Mouse (Mus musculus): Measurements from ENCODE around the gene Gstm2. TPM values are rescaled to one million over a fixed set of nuclear protein-coding genes. Genes with fewer than 3 reads are reported as not detected.
"Not testable (repeated sequence)": the region's sequence is repeated elsewhere in the genome, so short reads cannot be mapped to it uniquely, and the experiment has no call there.

Gstm2 gene
- total RNA-seq, 2 experiments from 2014 or later: 2.2 to 6.8 TPM

GRCm38 (mm10) chr3:107998591-107998990, 12.3 kb upstream of the Gstm2 start:
- no peak for ATAC-seq (replicated peaks; ENCODE audit: poor library complexity)

GRCm38 (mm10) chr3:107996576-107996975, 10.3 kb upstream of the Gstm2 start:
- no peak for ATAC-seq (replicated peaks; ENCODE audit: poor library complexity)

- ATAC-seq (replicated peaks; ENCODE audit: poor library complexity): not testable (repeated sequence)
Observed at GRCm38 (mm10) chr3:107995974-107996373, 9.7 kb upstream of the Gstm2 start.

GRCm38 (mm10) chr3:107985141-107985540, 1.1 kb downstream of the Gstm2 start:
- not testable (repeated sequence) for ATAC-seq (replicated peaks; ENCODE audit: poor library complexity)

GRCm38 (mm10) chr3:107984471-107984870, 1.8 kb downstream of the Gstm2 start:
- ATAC-seq (replicated peaks; ENCODE audit: poor library complexity): no peak

GRCm38 (mm10) chr3:107983771-107984170, 2.5 kb downstream of the Gstm2 start:
- ATAC-seq (replicated peaks; ENCODE audit: poor library complexity): no peak

- no peak for ATAC-seq (replicated peaks; ENCODE audit: poor library complexity)
Observed at GRCm38 (mm10) chr3:107982726-107983125, 3.5 kb downstream of the Gstm2 start.

GRCm38 (mm10) chr3:107981261-107981660, 5.0 kb downstream of the Gstm2 start:
- ATAC-seq (replicated peaks; ENCODE audit: poor library complexity): peak; percentile 55

- ATAC-seq (replicated peaks; ENCODE audit: poor library complexity): no peak
Observed at GRCm38 (mm10) chr3:107977691-107978090, 8.6 kb downstream of the Gstm2 start.

- ATAC-seq (replicated peaks; ENCODE audit: poor library complexity): no peak
Observed at GRCm38 (mm10) chr3:107974237-107974636, 12.0 kb downstream of the Gstm2 start.

- ATAC-seq (replicated peaks; ENCODE audit: poor library complexity): no peak
Observed at GRCm38 (mm10) chr3:107972070-107972469, 14.2 kb downstream of the Gstm2 start.

GRCm38 (mm10) chr3:107971101-107971500, 15.2 kb downstream of the Gstm2 start:
- not testable (repeated sequence) for ATAC-seq (replicated peaks; ENCODE audit: poor library complexity)

GRCm38 (mm10) chr3:107968724-107969395, 17.4 kb downstream of the Gstm2 start, which contains the start of gene Gstm3:
TSS of gene Gstm3 (minus strand) at chr3:107969283.
- ATAC-seq (replicated peaks; ENCODE audit: poor library complexity): no peak

- no peak for ATAC-seq (replicated peaks; ENCODE audit: poor library complexity)
Observed at GRCm38 (mm10) chr3:107966631-107967030, 19.6 kb downstream of the Gstm2 start.

- no peak for ATAC-seq (replicated peaks; ENCODE audit: poor library complexity)
Observed at GRCm38 (mm10) chr3:107965592-107965991, 20.7 kb downstream of the Gstm2 start.

GRCm38 (mm10) chr3:107964656-107965308, 21.5 kb downstream of the Gstm2 start:
- peak; percentile 73 for ATAC-seq (replicated peaks; ENCODE audit: poor library complexity)

- ATAC-seq (replicated peaks; ENCODE audit: poor library complexity): peak; percentile 53
Observed at GRCm38 (mm10) chr3:107964026-107964425, 22.2 kb downstream of the Gstm2 start.

- not testable (repeated sequence) for ATAC-seq (replicated peaks; ENCODE audit: poor library complexity)
Observed at GRCm38 (mm10) chr3:107955260-107955659, 31.0 kb downstream of the Gstm2 start.

GRCm38 (mm10) chr3:107953906-107954305, 32.3 kb downstream of the Gstm2 start:
- no peak for ATAC-seq (replicated peaks; ENCODE audit: poor library complexity)

GRCm38 (mm10) chr3:107953328-107953755, 32.9 kb downstream of the Gstm2 start:
- peak; percentile 94 for ATAC-seq (replicated peaks; ENCODE audit: poor library complexity)

GRCm38 (mm10) chr3:107950531-107950930, 35.7 kb downstream of the Gstm2 start:
- no peak for ATAC-seq (replicated peaks; ENCODE audit: poor library complexity)

GRCm38 (mm10) chr3:107949461-107949860, 36.8 kb downstream of the Gstm2 start:
- not testable (repeated sequence) for ATAC-seq (replicated peaks; ENCODE audit: poor library complexity)
